Comparison of ENCODE assay signal across 22 mouse cellular contexts in the genomic region with DNA sequence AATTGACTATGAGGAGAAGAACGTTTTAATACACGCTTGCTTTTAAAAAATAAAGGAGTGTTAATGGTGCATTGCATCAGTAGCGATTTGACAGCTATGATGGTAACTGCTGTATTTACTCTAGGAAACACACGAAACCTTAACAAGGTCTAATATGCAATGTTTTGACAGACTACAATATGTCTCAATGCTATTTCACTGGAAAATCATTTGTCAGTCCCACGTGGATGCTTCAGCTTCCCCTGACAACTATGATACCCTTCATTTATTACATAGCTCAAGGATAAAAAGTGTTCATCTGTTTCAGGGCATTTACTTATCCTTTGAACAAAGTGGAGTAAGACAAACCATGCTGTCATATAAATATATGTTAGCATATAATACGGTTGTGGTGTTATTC.
"Had no signal": no experiment of that assay in that cellular context is flagged by ENCODE, and none has a peak within 500 bp of the region (broad histone marks: within the 10 kb centered on the region; RNA-seq: fewer than 3 reads in every experiment).

No protein-coding gene starts in this region.

- H3K27ac ChIP-seq: limb, embryonic 12.5 days; limb, embryonic 15.5 days; liver, embryonic 14.5 days; midbrain, embryonic 10.5 days; midbrain, embryonic 13.5 days; neural tube, embryonic 12.5 days; neural tube, embryonic 15.5 days; stomach, postnatal 0 days had no signal

- H3K4me3 ChIP-seq: limb, embryonic 12.5 days; limb, embryonic 15.5 days; megakaryocyte, embryonic 14.5 days; midbrain, embryonic 10.5 days; midbrain, embryonic 13.5 days; neural tube, embryonic 12.5 days; neural tube, embryonic 15.5 days had no signal

- H3K27me3 ChIP-seq: limb, embryonic 12.5 days; limb, embryonic 15.5 days; megakaryocyte, embryonic 14.5 days; midbrain, embryonic 13.5 days; neural tube, embryonic 12.5 days; neural tube, embryonic 15.5 days had no signal

- H3K36me3 ChIP-seq: limb, embryonic 12.5 days; limb, embryonic 15.5 days; midbrain, embryonic 10.5 days; midbrain, embryonic 13.5 days; neural tube, embryonic 12.5 days; neural tube, embryonic 15.5 days had no signal

- H3K9me3 ChIP-seq: limb, embryonic 12.5 days; limb, embryonic 15.5 days; megakaryocyte, embryonic 14.5 days; midbrain, embryonic 10.5 days; midbrain, embryonic 13.5 days; neural tube, embryonic 12.5 days; neural tube, embryonic 15.5 days had no signal

- DNase-seq: kidney, adult 9 months; kidney, postnatal 14 days; kidney, postnatal 4 days; left cerebral cortex, postnatal 4 days; liver, postnatal 0 days; lung, embryonic 14.5 days; lung, postnatal 36 days; right cerebral cortex, adult 18-20 months; right cerebral cortex, postnatal 14 days; right cerebral cortex, postnatal 4 days; thymus, postnatal 25 days had no signal

- ATAC-seq: liver, postnatal 0 days; lung, postnatal 0 days; midbrain, embryonic 13.5 days had no signal

- H3K4me2 ChIP-seq: limb, embryonic 12.5 days; limb, embryonic 15.5 days; liver, embryonic 11.5 days; lung, embryonic 14.5 days; midbrain, embryonic 13.5 days; neural tube, embryonic 12.5 days; neural tube, embryonic 15.5 days had no signal

- H3K4me1 ChIP-seq: limb, embryonic 12.5 days; limb, embryonic 15.5 days; megakaryocyte, embryonic 14.5 days; midbrain, embryonic 10.5 days; midbrain, embryonic 13.5 days; neural tube, embryonic 12.5 days; neural tube, embryonic 15.5 days had no signal

- H3K9ac ChIP-seq: limb, embryonic 12.5 days; limb, embryonic 15.5 days; liver, embryonic 14.5 days; liver, postnatal 0 days; lung, embryonic 14.5 days; midbrain, embryonic 13.5 days; neural tube, embryonic 12.5 days; neural tube, embryonic 15.5 days had no signal
